Mouse (Mus musculus) natural killer cell, adult 2 months (primary cell): Measurements from ENCODE around the gene Tmem160.

Source experiments
- DNase-seq, 2 experiments: peaks; one replicate each; pipeline ENCODE4 v3.0.0; 2022; ENCODE audit warnings: low spot score in 2 of 2

Gene Tmem160

GRCm38 (mm10) chr7:16452587-16453073 is at the start of gene Tmem160:
Gene Tmem160 (plus strand): TSS chr7:16452779.
- DNase-seq: peak; percentile 89

GRCm38 (mm10) chr7:16402968-16403948 is 49.3 kb upstream of the Tmem160 start:
- peak; percentile 38 to 46 for DNase-seq

- DNase-seq: no peak
Observed at GRCm38 (mm10) chr7:16404315-16405072, 48.1 kb upstream of the Tmem160 start.

- peak; percentile 16 to 29 for DNase-seq
Observed at GRCm38 (mm10) chr7:16405073-16405455, 47.5 kb upstream of the Tmem160 start.

GRCm38 (mm10) chr7:16405516-16406351 is 46.8 kb upstream of the Tmem160 start:
- peak; percentile 64 to 82 for DNase-seq

- no peak for DNase-seq
Observed at GRCm38 (mm10) chr7:16406978-16407377, 45.6 kb upstream of the Tmem160 start.

GRCm38 (mm10) chr7:16411100-16411499 is 41.5 kb upstream of the Tmem160 start:
- DNase-seq: no peak

- DNase-seq: no peak
Observed at GRCm38 (mm10) chr7:16412220-16412896, 40.2 kb upstream of the Tmem160 start.

GRCm38 (mm10) chr7:16412930-16413329 is 39.6 kb upstream of the Tmem160 start:
- no peak for DNase-seq

- no peak for DNase-seq
Observed at GRCm38 (mm10) chr7:16415426-16415825, 37.2 kb upstream of the Tmem160 start.

- DNase-seq: no peak
Observed at GRCm38 (mm10) chr7:16417141-16417771, 35.3 kb upstream of the Tmem160 start.

GRCm38 (mm10) chr7:16418713-16419112 is 33.9 kb upstream of the Tmem160 start:
- DNase-seq: no peak

- DNase-seq: no peak
Observed at GRCm38 (mm10) chr7:16420493-16421118, 32.0 kb upstream of the Tmem160 start.

- DNase-seq: no peak
Observed at GRCm38 (mm10) chr7:16422222-16422856, 30.2 kb upstream of the Tmem160 start.

GRCm38 (mm10) chr7:16423731-16424130 is 28.8 kb upstream of the Tmem160 start:
- DNase-seq: no peak

- DNase-seq: no peak
Observed at GRCm38 (mm10) chr7:16425721-16426120, 26.9 kb upstream of the Tmem160 start.

- DNase-seq: peak; percentile 72 to 78
Observed at GRCm38 (mm10) chr7:16426129-16426729, 26.4 kb upstream of the Tmem160 start.

GRCm38 (mm10) chr7:16433352-16433971 is 19.1 kb upstream of the Tmem160 start:
- no peak for DNase-seq

- DNase-seq: no peak
Observed at GRCm38 (mm10) chr7:16435088-16435487, 17.5 kb upstream of the Tmem160 start.
